In genomic region chr1:38897431-38898248, GRCm38 (mm10) we compare ENCODE assay signal across 8 mouse cellular contexts. TPM values are rescaled to one million over a fixed set of nuclear protein-coding genes. Genes with fewer than 3 reads are reported as not detected.
A peak's percentile ranks its signal among the peaks of the same experiment; 100 is the strongest.
DNase-seq lines count a peak whose midpoint lies in the region; ATAC-seq and TF ChIP-seq lines count a peak whose summit lies in the region.

TSS of gene Chst10 (minus strand) at chr1:38898161.

- H3K9me3 ChIP-seq in hindbrain, embryonic 12.5 days (replicated peaks), result no peaks in the 10 kb centered on the region
- no peaks in the 10 kb centered on the region for H3K9me3 ChIP-seq in lung, postnatal 0 days (ENCODE audit: low read length)

- H3K4me2 ChIP-seq in hindbrain, embryonic 12.5 days (replicated peaks), result peak within 1 kb of the TSS; percentile 65
- H3K4me2 ChIP-seq in lung, postnatal 0 days (replicated peaks; ENCODE audit: low read depth, low read length), result peak within 1 kb of the TSS; percentile 77

- H3K27me3 ChIP-seq in hindbrain, embryonic 12.5 days, result no peaks in the 10 kb centered on the region
- 0 out of 2 replicates have a peak, but pooled peaks cover 5% of the 10 kb centered on the region for H3K27me3 ChIP-seq in lung, postnatal 0 days (replicated peaks; ENCODE audit: insufficient read depth, low read length)

- peak; percentile 4; the same call in 1 of the 2 replicates for TF ChIP-seq CTCF in lung, postnatal 0 days (IDR thresholded peaks at IDR 0.05)

- DNase-seq in Muller cell, postnatal 12 days (ENCODE audit: inconsistent ontology term), result peak; percentile 84
- DNase-seq in cerebellum, postnatal 14 days, result peak; percentile 87 to 92
- peak; percentile 65 to 80 for DNase-seq in frontal cortex, postnatal 14 days (ENCODE audit: low spot score in 2 of 2)
- DNase-seq in layer of hippocampus, postnatal 14 days (ENCODE audit: low spot score in 2 of 2), result peak; percentile 80
- DNase-seq in lung, postnatal 0 days (ENCODE audit: low spot score), result peak; percentile 63
- DNase-seq in ovary, postnatal 36 days (ENCODE audit: low spot score), result peak; percentile 71
- DNase-seq in thymus, postnatal 14 days, result peak; percentile 97

- H3K9ac ChIP-seq in hindbrain, embryonic 12.5 days, result peak within 1 kb of the TSS; percentile 83
- no peak within 1 kb of the TSS for H3K9ac ChIP-seq in lung, postnatal 0 days (replicated peaks; ENCODE audit: low read depth)

- peak within 1 kb of the TSS; percentile 89 for H3K27ac ChIP-seq in hindbrain, embryonic 12.5 days
- H3K27ac ChIP-seq in lung, postnatal 0 days (ENCODE audit: low read length), result no peak within 1 kb of the TSS

- no peak for TF ChIP-seq EP300 in lung, postnatal 0 days (IDR thresholded peaks at IDR 0.05)

- peaks cover 22% of the 10 kb centered on the region for H3K4me1 ChIP-seq in hindbrain, embryonic 12.5 days
- no peaks in the 10 kb centered on the region for H3K4me1 ChIP-seq in lung, postnatal 0 days (ENCODE audit: insufficient read depth, low read depth, low read length)

- H3K4me3 ChIP-seq in hindbrain, embryonic 12.5 days, result peak within 1 kb of the TSS; percentile 77
- H3K4me3 ChIP-seq in lung, postnatal 0 days (ENCODE audit: low read depth, low read length), result peak within 1 kb of the TSS; percentile 45

- ATAC-seq in hindbrain, embryonic 12.5 days (ENCODE audit: low FRiP score), result peak; percentile 87
- peak; percentile 79 for ATAC-seq in lung, postnatal 0 days

- under 1% methylated on average over 59 of the region's 67 CpGs for WGBS in hindbrain, embryonic 12.5 days
- WGBS in lung, postnatal 0 days, result 1% methylated on average over 66 of the region's 67 CpGs

- no peaks in the 10 kb centered on the region for H3K36me3 ChIP-seq in hindbrain, embryonic 12.5 days
- H3K36me3 ChIP-seq in lung, postnatal 0 days (ENCODE audit: insufficient read depth, low read length), result no peaks in the 10 kb centered on the region

RNA-seq across cellular contexts. Expression of gene Chst10, which starts in this region (rescaled TPM):
- polyA plus RNA-seq in hindbrain, embryonic 12.5 days (2016; fragmentation: Nextera tagmentation; extraction: Ambion mirVana), result 31.0 and 32.4 TPM in 2 replicates
- total RNA-seq in layer of hippocampus, postnatal 14 days (2021), result 10 to 100 TPM; 46.7 to 52.4 TPM
- 0.27 and 0.29 TPM in 2 replicates for polyA plus RNA-seq in lung, postnatal 0 days (2015; fragmentation: Nextera tagmentation; extraction: Ambion mirVana)

Comparison
In these comparisons a context has a peak if more than half of its experiments do, and no peak if none do; other contexts are left out.
1. RNA of gene Chst10 (polyA plus RNA-seq): 31.0 to 32.4 TPM in hindbrain, embryonic 12.5 days; 0.27 to 0.29 TPM in lung, postnatal 0 days; every median in the first group is over 10 times any median in the second.
2. Peak in DNase-seq, ATAC-seq, H3K4me3 ChIP-seq and H3K4me2 ChIP-seq in lung, postnatal 0 days; RNA of the gene not detected or under 1 TPM.
3. Peak in every context shown above with its lines, with median percentiles within 50 percentile points of each other: DNase-seq.